Mouse (Mus musculus): ENCODE results near the gene Peak1.

GRCm38 (mm10) chr9:56304526-56304925 is 113.3 kb downstream of the Peak1 start:
- TF ChIP-seq CTCF (IDR thresholded peaks at IDR 0.05; ENCODE audit: low read depth) = no peak
- TF ChIP-seq EP300 (IDR thresholded peaks at IDR 0.05; ENCODE audit: low read depth) = no peak

Data from liver, postnatal 0 days (tissue).